In the genomic region with DNA sequence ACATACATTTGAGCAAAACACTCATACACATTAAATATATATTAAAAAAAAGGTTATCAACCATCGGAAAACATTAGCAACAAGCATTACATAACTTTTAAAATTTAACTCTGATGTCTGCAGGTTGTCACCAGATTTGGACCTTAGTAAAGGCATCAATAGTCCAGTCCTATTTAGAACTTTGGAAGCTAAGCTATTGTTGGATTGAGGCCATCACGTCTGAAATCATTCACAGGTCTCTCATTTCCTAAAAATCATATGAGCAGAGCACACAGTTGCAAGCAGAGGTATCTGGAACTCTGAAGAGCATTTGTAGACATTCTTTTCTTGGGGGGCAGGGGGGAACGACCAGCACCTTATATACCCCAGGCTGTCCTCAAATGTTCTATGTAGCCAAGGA, we compare ENCODE assay signal across 13 mouse cellular contexts.
"Had no signal": no experiment of that assay in that cellular context is flagged by ENCODE, and none has a peak within 500 bp of the region (broad histone marks: within the 10 kb centered on the region; RNA-seq: fewer than 3 reads in every experiment).

No protein-coding gene starts in this region.

- H3K4me3 ChIP-seq: hindbrain, embryonic 13.5 days; left cerebral cortex, adult 2 months; limb, embryonic 10.5 days; midbrain, embryonic 10.5 days; neural tube, embryonic 13.5 days; stomach, embryonic 15.5 days had no signal

- ATAC-seq: hindbrain, postnatal 0 days had no signal

- H3K27ac ChIP-seq: hindbrain, embryonic 13.5 days; hindbrain, postnatal 0 days; kidney, postnatal 0 days; left cerebral cortex, adult 2 months; limb, embryonic 10.5 days; midbrain, embryonic 10.5 days; neural tube, embryonic 13.5 days; stomach, embryonic 15.5 days had no signal

- H3K9ac ChIP-seq: hindbrain, embryonic 13.5 days; neural tube, embryonic 13.5 days; stomach, embryonic 15.5 days had no signal

- H3K4me2 ChIP-seq: hindbrain, embryonic 13.5 days; neural tube, embryonic 13.5 days; stomach, embryonic 15.5 days had no signal

- DNase-seq: lung, adult 18-20 months; midbrain, embryonic 14.5 days; right cerebral cortex, postnatal 14 days; thymus, adult 2 months; thymus, postnatal 25 days had no signal

- H3K36me3 ChIP-seq: hindbrain, embryonic 13.5 days; limb, embryonic 10.5 days; midbrain, embryonic 10.5 days; stomach, embryonic 15.5 days had no signal

- H3K9me3 ChIP-seq: hindbrain, embryonic 13.5 days; limb, embryonic 10.5 days; midbrain, embryonic 10.5 days; neural tube, embryonic 13.5 days; stomach, embryonic 15.5 days had no signal

- H3K4me1 ChIP-seq: stomach, embryonic 15.5 days had no signal

- H3K27me3 ChIP-seq: hindbrain, embryonic 13.5 days; neural tube, embryonic 13.5 days; stomach, embryonic 15.5 days had no signal
